Mouse (Mus musculus) limb, embryonic 13.5 days (tissue): ENCODE data around the gene Psme2. TPM values are rescaled to one million over a fixed set of nuclear protein-coding genes. Genes with fewer than 3 reads are reported as not detected.

ENCODE experiments used
- ATAC-seq: fragments of 200-750 bp; cut with Nextera tagmentation; 2 replicates; pipeline ENCODE4 v1.8.0; 2017; ENCODE audit warnings: low read depth, moderate number of reproducible peaks, moderate TSS enrichment; ENCODE audit not compliant: low FRiP score
- H3K27ac ChIP-seq: fragments of 300-500 bp; sonication (generic); 2 replicates; pipeline ENCODE4 v1.5.1; 2015; ENCODE audit warnings: inconsistent platforms, mild to moderate bottlenecking, moderate library complexity
- H3K27me3 ChIP-seq: fragments of 300-500 bp; sonication (generic); 2 replicates; pipeline ENCODE4 v1.6.1; 2015; ENCODE audit warnings: mild to moderate bottlenecking, inconsistent platforms
- H3K36me3 ChIP-seq: fragments of 300-500 bp; sonication (generic); 2 replicates; pipeline ENCODE4 v1.6.1; 2015; ENCODE audit warnings: inconsistent platforms, mild to moderate bottlenecking, moderate library complexity
- H3K4me1 ChIP-seq: fragments of 300-500 bp; sonication (generic); 2 replicates; pipeline ENCODE4 v1.6.1; 2015; ENCODE audit warnings: inconsistent platforms
- H3K4me2 ChIP-seq: fragments of 300-500 bp; sonication (generic); replicated peaks from 2 replicates; pipeline ENCODE4 v1.6.1; 2015; ENCODE audit warnings: inconsistent platforms, mild to moderate bottlenecking, moderate library complexity
- H3K4me3 ChIP-seq: fragments of 300-500 bp; sonication (generic); 2 replicates; pipeline ENCODE4 v1.5.1; 2015; ENCODE audit warnings: moderate library complexity, mild to moderate bottlenecking, inconsistent platforms
- H3K9ac ChIP-seq: fragments of 300-500 bp; sonication (generic); 2 replicates; pipeline ENCODE4 v1.6.1; 2015; ENCODE audit warnings: mild to moderate bottlenecking, inconsistent platforms
- H3K9me3 ChIP-seq: fragments of 300-500 bp; sonication (generic); 2 replicates; pipeline ENCODE4 v1.6.1; 2016; ENCODE audit warnings: inconsistent platforms
- WGBS: fragments of 180-500 bp; shearing (Covaris S2); methylation state at CpG from one replicate; pipeline ENCODE4 v1.1.7; 2015; 5-methylcytosine and 5-hydroxymethylcytosine counted together
- polyA plus RNA-seq: library from polyadenylated mRNA; unstranded; fragments of >200 nt; fragmentation: Nextera tagmentation; extraction: Ambion mirVana; gene quantifications from 2 replicates; pipeline ENCODE4 v1.2.1, GENCODE M21; 2015

Gene Psme2
- polyA plus RNA-seq, 1 experiment from 2014 or later: 280 TPM

GRCm38 (mm10) chr14:55540067-55540786 is 50.7 kb downstream of the Psme2 start, which contains the start of gene Pck2:
Pck2 (plus strand) TSS chr14:55540266.
- WGBS: under 1% methylated on average over 32 of the region's 32 CpGs
- peaks cover 17% of the 10 kb centered on the region for H3K4me1 ChIP-seq
- H3K27me3 ChIP-seq: no peaks in the 10 kb centered on the region

More at GRCm38 (mm10) chr14:55540067-55540786, 50.7 kb downstream of the Psme2 start, which contains the start of gene Pck2:
- Histone ChIP-seq H3K4me2 (peak within 1 kb of the TSS; percentile 83), H3K36me3 (peaks cover 25% of the 10 kb centered on the region), H3K27ac (peak within 1 kb of the TSS; percentile 87), H3K9me3 (no peaks in the 10 kb centered on the region), H3K9ac (peak within 1 kb of the TSS; percentile 82), H3K4me3 (peak within 1 kb of the TSS; percentile 67)
- ATAC-seq: peak; percentile 94

Other genes with a start within 250 kb of the Psme2 start
- gene Dhrs4, start 112.4 kb downstream of the Psme2 start, polyA plus RNA-seq: 87.4 and 89.1 TPM in 2 replicates
- 2.7 and 3.3 TPM in 2 replicates for gene Carmil3, start 100.5 kb downstream of the Psme2 start, polyA plus RNA-seq
- gene Cpne6, start 80.7 kb downstream of the Psme2 start, polyA plus RNA-seq: 0.32 and 0.78 TPM in 2 replicates
- gene Nrl, start 66.1 kb downstream of the Psme2 start, polyA plus RNA-seq: not detected in 2 replicates
- gene Pck2, start 50.8 kb downstream of the Psme2 start, polyA plus RNA-seq: 36.9 and 38.0 TPM in 2 replicates
- gene Dcaf11, start 31.1 kb downstream of the Psme2 start, polyA plus RNA-seq: 55.9 and 58.7 TPM in 2 replicates
- 0.74 TPM in 1 of 2 replicates, not detected in the other for gene A730061H03Rik, start 30.7 kb downstream of the Psme2 start, polyA plus RNA-seq
- 22.5 and 25.5 TPM in 2 replicates for gene Fitm1, start 15.5 kb downstream of the Psme2 start, polyA plus RNA-seq
- gene Psme1, start 13.0 kb downstream of the Psme2 start, polyA plus RNA-seq: 145 and 150 TPM in 2 replicates
- 4.9 and 5.0 TPM in 2 replicates for gene Emc9, start 5.8 kb downstream of the Psme2 start, polyA plus RNA-seq
- 22.5 and 23.2 TPM in 2 replicates for gene Rnf31, start 595 bp upstream of the Psme2 start, polyA plus RNA-seq
- gene Irf9, start 12.5 kb upstream of the Psme2 start, polyA plus RNA-seq: 11.2 and 11.4 TPM in 2 replicates
- 6.1 and 7.0 TPM in 2 replicates for gene Rec8, start 26.9 kb upstream of the Psme2 start, polyA plus RNA-seq
- 107 and 113 TPM in 2 replicates for gene Ipo4, start 44.8 kb upstream of the Psme2 start, polyA plus RNA-seq
- 1.3 and 1.9 TPM in 2 replicates for gene Gm49378, start 46.8 kb upstream of the Psme2 start, polyA plus RNA-seq
- gene Tm9sf1, start 52.7 kb upstream of the Psme2 start, polyA plus RNA-seq: 108 and 113 TPM in 2 replicates
- gene Tssk4, start 59.1 kb upstream of the Psme2 start, polyA plus RNA-seq: 0.91 and 1.0 TPM in 2 replicates
- gene Mdp1, start 69.4 kb upstream of the Psme2 start, polyA plus RNA-seq: 68.7 and 69.5 TPM in 2 replicates
- 70.2 and 72.7 TPM in 2 replicates for gene Gmpr2, start 80.8 kb upstream of the Psme2 start, polyA plus RNA-seq
- 606 and 624 TPM in 2 replicates for gene Nedd8, start 81.0 kb upstream of the Psme2 start, polyA plus RNA-seq
- 43.4 and 44.0 TPM in 2 replicates for gene Tinf2, start 90.7 kb upstream of the Psme2 start, polyA plus RNA-seq
- 5.0 and 5.7 TPM in 2 replicates for gene Tgm1, start 122.8 kb upstream of the Psme2 start, polyA plus RNA-seq
- 24.8 and 26.2 TPM in 2 replicates for gene Rabggta, start 131.2 kb upstream of the Psme2 start, polyA plus RNA-seq
- 78.1 and 89.9 TPM in 2 replicates for gene Dhrs1, start 154.6 kb upstream of the Psme2 start, polyA plus RNA-seq
- 41.8 and 42.8 TPM in 2 replicates for gene Nop9, start 154.6 kb upstream of the Psme2 start, polyA plus RNA-seq
- gene Cideb, start 167.3 kb upstream of the Psme2 start, polyA plus RNA-seq: 0.45 and 0.72 TPM in 2 replicates
- 0.36 and 0.64 TPM in 2 replicates for gene Ltb4r2, start 170.3 kb upstream of the Psme2 start, polyA plus RNA-seq
- 0.45 and 0.51 TPM in 2 replicates for gene Ltb4r1, start 174.8 kb upstream of the Psme2 start, polyA plus RNA-seq
- 20.9 and 25.6 TPM in 2 replicates for gene Adcy4, start 193.0 kb upstream of the Psme2 start, polyA plus RNA-seq
- 31.0 and 37.1 TPM in 2 replicates for gene Ripk3, start 197.8 kb upstream of the Psme2 start, polyA plus RNA-seq
- gene Nfatc4, start 232.0 kb upstream of the Psme2 start, polyA plus RNA-seq: 124 and 128 TPM in 2 replicates